29 mouse cellular contexts compared by ENCODE assay signal in the genomic region with DNA sequence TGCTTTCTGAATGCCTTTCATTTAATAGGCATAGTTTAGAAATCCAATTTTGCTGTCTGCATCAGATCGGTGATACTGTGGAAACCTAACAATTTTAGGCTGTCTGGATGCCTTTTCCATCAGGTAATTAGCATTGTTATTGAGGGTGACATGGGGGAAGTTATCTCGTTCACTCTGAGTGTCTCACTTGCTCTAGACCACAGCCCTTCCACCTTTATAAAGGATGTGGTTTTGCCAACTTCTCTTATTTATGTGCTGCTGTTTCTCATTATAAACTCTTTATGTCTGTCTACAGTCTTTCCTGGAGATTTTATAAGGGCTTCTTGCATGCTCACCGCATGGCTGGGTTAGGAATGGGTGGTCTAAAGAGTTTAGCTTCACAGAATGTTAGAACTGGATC.
A peak's percentile ranks its signal among the peaks of the same experiment; 100 is the strongest.
DNase-seq lines count a peak whose midpoint lies in the region; ATAC-seq lines count a peak whose summit lies in the region.
"Had no signal": no experiment of that assay in that cellular context is flagged by ENCODE, and none has a peak within 500 bp of the region (broad histone marks: within the 10 kb centered on the region; RNA-seq: fewer than 3 reads in every experiment).

No protein-coding gene starts in this region.

- no peak for ATAC-seq in embryonic facial prominence, embryonic 11.5 days (replicated peaks; ENCODE audit: insufficient number of reproducible peaks, low FRiP score, low TSS enrichment, low read depth)
- peak; percentile 92 for ATAC-seq in common myeloid progenitor, adult 5-6 weeks (replicated peaks; ENCODE audit: low read depth, poor library complexity, severe bottlenecking)
- no peak for ATAC-seq in limb, embryonic 11.5 days (ENCODE audit: insufficient number of reproducible peaks, low FRiP score, low TSS enrichment, low read depth)
- ATAC-seq: forebrain, postnatal 0 days; inflammation-experienced regulatory T-cells, adult 6 months had no signal

- H3K4me1 ChIP-seq in embryonic facial prominence, embryonic 11.5 days (ENCODE audit: control insufficient read depth, insufficient read depth, low read length): no peaks in the 10 kb centered on the region
- H3K4me1 ChIP-seq in embryonic facial prominence, embryonic 10.5 days: no peaks in the 10 kb centered on the region
- peaks cover 4% of the 10 kb centered on the region; the same call in 1 of the 2 replicates for H3K4me1 ChIP-seq in limb, embryonic 11.5 days (ENCODE audit: control insufficient read depth, insufficient read depth, low read length)
- H3K4me1 ChIP-seq: liver, embryonic 15.5 days; lung, embryonic 15.5 days; midbrain, embryonic 12.5 days had no signal

- DNase-seq in embryonic facial prominence, embryonic 11.5 days (ENCODE audit: low spot score): peak; percentile 34
- DNase-seq in embryonic facial prominence, embryonic 10.5 days (ENCODE audit: low spot score): no peak
- peak; percentile 37 for DNase-seq in limb, embryonic 11.5 days (ENCODE audit: low spot score)
- peak; percentile 28 for DNase-seq in naive thymus-derived CD4-positive, alpha-beta T cell, adult 2 months (ENCODE audit: low read depth)
- DNase-seq in gastrocnemius, adult 8-10 months (ENCODE audit: low spot score in 2 of 2): no peak
- DNase-seq in urinary bladder, adult 2 months (ENCODE audit: low spot score): no peak
- DNase-seq in left cerebral cortex, postnatal 36 days (ENCODE audit: low spot score in 2 of 2): no peak
- DNase-seq: adrenal gland, adult 2 months; cerebellum, adult 9-10 months; cerebellum, postnatal 36 days; embryo, embryonic 11 days; forebrain, postnatal 0 days; gastrocnemius, postnatal 25 days; heart, adult 18-20 months; heart, postnatal 4 days; kidney, adult 11 months; kidney, postnatal 14 days; layer of hippocampus, adult 9-11 months; right cerebral cortex, postnatal 14 days had no signal

- H3K4me2 ChIP-seq in embryonic facial prominence, embryonic 11.5 days (ENCODE audit: low read depth, low read length): no peak overlapping the region
- H3K4me2 ChIP-seq in limb, embryonic 11.5 days (ENCODE audit: low read depth, severe bottlenecking): no peak overlapping the region
- H3K4me2 ChIP-seq: heart, embryonic 11.5 days; hindbrain, embryonic 14.5 days; liver, embryonic 15.5 days; lung, embryonic 15.5 days; midbrain, embryonic 12.5 days had no signal

- no peaks in the 10 kb centered on the region for H3K9me3 ChIP-seq in embryonic facial prominence, embryonic 11.5 days (replicated peaks; ENCODE audit: control insufficient read depth, low read length)
- no peaks in the 10 kb centered on the region for H3K9me3 ChIP-seq in embryonic facial prominence, embryonic 10.5 days
- no peaks in the 10 kb centered on the region for H3K9me3 ChIP-seq in limb, embryonic 11.5 days (ENCODE audit: control insufficient read depth, low read length)
- H3K9me3 ChIP-seq: liver, embryonic 15.5 days; lung, embryonic 15.5 days; megakaryocyte, embryonic 14.5 days; midbrain, embryonic 12.5 days had no signal

- no peak overlapping the region for H3K27ac ChIP-seq in embryonic facial prominence, embryonic 11.5 days (replicated peaks; ENCODE audit: low read depth, low read length)
- H3K27ac ChIP-seq in embryonic facial prominence, embryonic 10.5 days (replicated peaks): no peak overlapping the region
- no peak overlapping the region for H3K27ac ChIP-seq in limb, embryonic 11.5 days (replicated peaks; ENCODE audit: low read depth, low read length)
- H3K27ac ChIP-seq: hindbrain, embryonic 14.5 days; left cerebral cortex, adult 2 months; liver, embryonic 15.5 days; lung, embryonic 15.5 days; midbrain, embryonic 12.5 days had no signal

- H3K4me3 ChIP-seq in embryonic facial prominence, embryonic 11.5 days (ENCODE audit: low read depth, low read length): no peak overlapping the region
- H3K4me3 ChIP-seq in embryonic facial prominence, embryonic 10.5 days: no peak overlapping the region
- no peak overlapping the region for H3K4me3 ChIP-seq in limb, embryonic 11.5 days (ENCODE audit: low read depth, low read length)
- H3K4me3 ChIP-seq: erythroblast, embryonic 14.5 days; left cerebral cortex, adult 2 months; liver, embryonic 15.5 days; lung, embryonic 15.5 days; megakaryocyte, embryonic 14.5 days; midbrain, embryonic 12.5 days had no signal

- 38% methylated on average over 3 of the region's 3 CpGs for WGBS in embryonic facial prominence, embryonic 11.5 days
- WGBS in embryonic facial prominence, embryonic 10.5 days: 51% methylated on average over 3 of the region's 3 CpGs
- WGBS in limb, embryonic 11.5 days: 11% methylated on average over 3 of the region's 3 CpGs

- no peak overlapping the region for H3K9ac ChIP-seq in embryonic facial prominence, embryonic 11.5 days (replicated peaks; ENCODE audit: low read length)
- no peak overlapping the region for H3K9ac ChIP-seq in limb, embryonic 11.5 days (ENCODE audit: low read length)
- H3K9ac ChIP-seq: forebrain, postnatal 0 days; hindbrain, embryonic 14.5 days; liver, embryonic 15.5 days; lung, embryonic 15.5 days; midbrain, embryonic 12.5 days had no signal

- H3K27me3 ChIP-seq in embryonic facial prominence, embryonic 11.5 days (ENCODE audit: control insufficient read depth, insufficient read depth, low read length): no peaks in the 10 kb centered on the region
- no peaks in the 10 kb centered on the region for H3K27me3 ChIP-seq in embryonic facial prominence, embryonic 10.5 days (replicated peaks; ENCODE audit: low read depth, poor library complexity, severe bottlenecking)
- H3K27me3 ChIP-seq in limb, embryonic 11.5 days (ENCODE audit: control insufficient read depth, insufficient read depth, low read length): no peaks in the 10 kb centered on the region
- H3K27me3 ChIP-seq: liver, embryonic 15.5 days; lung, embryonic 15.5 days; megakaryocyte, embryonic 14.5 days; midbrain, embryonic 12.5 days had no signal

- intact Hi-C loops in left cerebral cortex, postnatal 36 days (cut with DNase I): no loop called here

- no peaks in the 10 kb centered on the region for H3K36me3 ChIP-seq in embryonic facial prominence, embryonic 11.5 days (replicated peaks; ENCODE audit: control insufficient read depth, insufficient read depth, low read depth, low read length)
- no peaks in the 10 kb centered on the region for H3K36me3 ChIP-seq in embryonic facial prominence, embryonic 10.5 days (replicated peaks)
- no peaks in the 10 kb centered on the region for H3K36me3 ChIP-seq in limb, embryonic 11.5 days (ENCODE audit: control insufficient read depth, insufficient read depth, low read length)
- H3K36me3 ChIP-seq: liver, embryonic 15.5 days; lung, embryonic 15.5 days; midbrain, embryonic 12.5 days had no signal

Comparison
In these comparisons a context has a peak if more than half of its experiments do, and no peak if none do; other contexts are left out.
1. DNase-seq: peak in embryonic facial prominence, embryonic 11.5 days (single experiment), limb, embryonic 11.5 days (single experiment) and naive thymus-derived CD4-positive, alpha-beta T cell, adult 2 months (single experiment); none in embryonic facial prominence, embryonic 10.5 days (single experiment), gastrocnemius, adult 8-10 months (0 of 2), urinary bladder, adult 2 months (single experiment) and left cerebral cortex, postnatal 36 days (0 of 2).